Mouse (Mus musculus): ENCODE results near the gene Brox.
"Not testable (repeated sequence)": the region's sequence is repeated elsewhere in the genome, so short reads cannot be mapped to it uniquely, and the experiment has no call there.

DNA sequence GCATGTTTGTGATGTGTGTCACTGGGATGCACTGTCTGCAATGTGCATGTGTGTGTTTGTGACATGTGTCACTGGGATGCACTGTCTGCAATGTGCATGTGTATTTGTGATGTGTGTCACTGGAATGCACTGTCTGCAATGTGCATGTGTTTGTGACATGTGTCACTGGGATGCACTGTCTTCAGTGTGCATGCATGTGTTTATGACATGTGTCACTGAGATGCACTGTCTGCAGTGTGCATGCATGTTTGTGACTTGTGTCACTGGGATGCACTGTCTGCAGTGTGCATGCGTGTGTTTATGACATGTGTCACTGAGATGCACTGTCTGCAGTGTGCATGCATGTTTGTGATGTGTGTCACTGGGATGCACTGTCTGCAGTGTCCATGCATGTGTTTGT, 45.8 kb upstream of the Brox start:
- TF ChIP-seq E2F4 (IDR thresholded peaks at IDR 0.05; ENCODE audit: insufficient read depth); POLR2A (IDR thresholded peaks at IDR 0.05; ENCODE audit: insufficient read length, low read depth); MYOD1 (IDR thresholded peaks at IDR 0.05; ENCODE audit: control insufficient read depth in 1 of 3, insufficient read length in 2 of 3, low read depth in 2 of 3); TCF12 (IDR thresholded peaks at IDR 0.05; ENCODE audit: insufficient read depth, poor library complexity, severe bottlenecking); USF1 (IDR thresholded peaks at IDR 0.05; ENCODE audit: low read depth); POLR2AphosphoS2 (IDR thresholded peaks at IDR 0.05; ENCODE audit: insufficient read length, low read depth); CEBPB (IDR thresholded peaks at IDR 0.05; ENCODE audit: insufficient read depth, poor library complexity, severe bottlenecking): not testable (repeated sequence)
